Mouse (Mus musculus) spleen, postnatal 36 days (tissue): ENCODE measurements around the gene Itgax.

Source experiments
- DNase-seq, 2 experiments: peaks; one replicate each; pipeline ENCODE4 v3.0.0; 2022; ENCODE audit warnings: low spot score in 2 of 2, mixed read lengths in 1 of 2

Gene Itgax

DNA sequence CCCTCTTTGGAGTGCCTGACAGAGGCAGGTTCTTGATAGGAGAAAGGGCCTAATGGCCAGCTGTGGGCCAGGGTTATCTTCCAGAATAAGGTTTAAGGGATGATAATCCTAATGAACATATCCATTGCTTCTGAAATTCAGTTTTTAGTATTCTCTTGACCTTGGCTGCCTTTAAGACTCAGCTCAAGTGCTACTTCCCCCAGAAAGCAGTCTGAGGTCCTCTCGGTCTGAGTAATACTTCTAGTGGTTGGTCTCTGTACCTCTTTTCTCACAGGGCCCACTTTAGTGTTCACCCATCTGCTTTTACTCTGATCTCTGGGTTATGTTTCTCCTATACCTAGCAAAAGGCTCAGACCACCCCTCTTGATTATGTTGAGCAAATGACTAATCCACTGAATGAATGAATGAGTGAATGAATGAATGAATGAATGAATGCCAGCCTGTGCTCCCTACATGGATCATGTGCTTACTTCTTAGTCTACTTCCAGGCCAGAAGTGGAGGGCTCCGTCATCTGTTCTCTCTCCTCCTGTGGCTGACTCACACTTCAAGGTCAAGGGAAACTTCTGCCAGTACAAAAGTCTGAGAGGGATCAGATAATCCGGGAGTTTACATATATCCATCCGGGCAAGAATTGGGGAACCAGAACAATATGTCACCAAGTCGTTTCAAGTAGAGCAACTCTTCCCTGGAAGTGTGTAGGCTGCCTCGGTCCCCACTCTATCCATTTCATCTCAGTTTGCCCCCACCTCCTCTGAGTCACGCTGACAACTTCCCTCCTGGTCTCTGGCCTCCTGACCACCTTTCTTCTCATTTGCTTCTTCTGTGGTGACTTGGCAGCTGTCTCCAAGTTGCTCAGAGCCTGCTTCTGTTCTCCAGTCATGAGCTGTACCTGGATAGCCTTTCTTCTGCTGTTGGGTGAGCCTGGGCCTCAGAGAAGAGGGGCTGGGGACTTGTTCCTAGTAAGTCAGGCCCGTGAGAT lies at the start of gene Itgax:
Itgax (plus strand) TSS at position 807 of the 980 bp plus-strand sequence.
- DNase-seq: no peak

GRCm38 (mm10) chr7:128080012-128080411 lies 49.3 kb upstream of the Itgax start:
- DNase-seq: no peak

DNA sequence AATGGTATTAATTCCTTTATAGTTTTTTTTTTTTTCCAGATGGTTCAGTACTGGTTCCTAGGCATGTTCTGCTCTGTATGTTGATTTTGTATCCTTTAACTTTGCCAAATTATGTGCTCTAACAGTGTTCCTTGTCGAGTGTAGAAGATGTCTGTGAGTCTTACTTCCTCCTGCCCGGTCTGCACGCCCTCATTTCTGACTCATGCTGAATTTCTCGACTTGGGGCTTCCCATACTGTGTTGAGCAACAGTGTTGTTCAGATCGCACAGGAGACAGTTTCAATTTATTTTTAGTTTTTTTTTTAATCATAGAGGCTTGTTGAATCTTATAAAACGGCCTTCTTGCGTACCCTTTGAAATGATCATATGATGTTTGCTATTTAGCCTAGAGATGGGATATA lies 40.2 kb upstream of the Itgax start:
- peak in 1 of 2 experiments; percentile 32 for DNase-seq

DNA sequence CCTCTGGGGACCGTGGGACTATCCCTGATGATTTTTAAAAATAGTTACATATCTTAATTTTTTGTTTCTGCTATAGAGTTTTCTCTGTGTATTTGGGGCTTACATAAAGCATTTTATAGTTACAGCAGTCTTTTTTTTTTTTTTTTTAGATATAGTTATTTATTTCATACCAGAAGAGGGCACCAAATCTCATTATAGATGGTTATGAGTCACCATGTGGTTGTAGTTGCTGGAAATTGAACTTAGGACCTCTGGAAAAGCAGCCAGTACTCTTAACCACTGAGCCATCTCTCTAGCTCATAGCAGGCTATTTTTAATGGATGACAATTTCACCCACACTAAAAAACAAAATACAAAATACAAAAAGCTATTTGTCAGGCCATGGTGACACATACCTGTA lies 31.2 kb upstream of the Itgax start:
- DNase-seq: no peak

GRCm38 (mm10) chr7:128100742-128101357 lies 28.5 kb upstream of the Itgax start:
- peak; percentile 36 to 40 for DNase-seq

DNA sequence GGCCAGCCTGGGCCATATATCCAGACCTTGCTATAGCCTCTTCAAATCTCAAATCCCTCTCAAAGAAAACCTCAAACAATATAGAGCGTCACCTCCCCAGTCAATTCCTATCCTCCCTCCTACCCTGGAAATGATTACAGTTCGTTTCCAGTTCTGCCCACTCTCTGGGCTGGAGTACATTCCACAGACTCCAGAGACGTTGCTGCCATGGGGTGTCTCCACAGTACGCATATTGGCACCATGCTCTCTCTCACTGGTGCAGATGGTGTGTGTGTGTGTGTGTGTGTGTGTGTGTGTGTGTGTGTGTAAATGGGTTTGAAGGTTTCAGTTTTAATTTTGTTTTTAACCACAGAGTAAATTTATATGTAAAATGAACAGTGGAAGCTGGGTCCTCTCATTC lies 24.1 kb upstream of the Itgax start:
- DNase-seq: peak; percentile 31 to 55

GRCm38 (mm10) chr7:128107462-128107861 lies 21.9 kb upstream of the Itgax start:
- no peak for DNase-seq

DNA sequence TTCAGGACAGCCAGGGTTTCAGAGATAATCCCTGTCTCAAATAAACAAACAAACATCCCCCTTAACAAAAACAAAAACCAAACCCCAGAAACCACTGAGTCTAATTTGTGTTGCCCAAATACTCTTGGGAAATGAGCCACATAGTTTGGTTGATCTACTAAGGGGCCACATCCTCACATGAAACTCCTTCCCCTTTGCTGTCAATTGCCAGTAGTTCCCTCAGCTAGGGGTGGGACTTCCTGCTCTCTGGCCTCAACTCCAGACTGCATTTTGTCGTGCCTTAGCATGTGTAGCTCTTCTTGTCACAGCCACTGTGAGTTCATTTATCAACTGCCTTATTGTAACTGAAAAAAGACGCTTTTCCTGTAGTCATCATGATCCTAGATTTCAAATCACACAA lies 19.0 kb upstream of the Itgax start:
- no peak for DNase-seq

DNA sequence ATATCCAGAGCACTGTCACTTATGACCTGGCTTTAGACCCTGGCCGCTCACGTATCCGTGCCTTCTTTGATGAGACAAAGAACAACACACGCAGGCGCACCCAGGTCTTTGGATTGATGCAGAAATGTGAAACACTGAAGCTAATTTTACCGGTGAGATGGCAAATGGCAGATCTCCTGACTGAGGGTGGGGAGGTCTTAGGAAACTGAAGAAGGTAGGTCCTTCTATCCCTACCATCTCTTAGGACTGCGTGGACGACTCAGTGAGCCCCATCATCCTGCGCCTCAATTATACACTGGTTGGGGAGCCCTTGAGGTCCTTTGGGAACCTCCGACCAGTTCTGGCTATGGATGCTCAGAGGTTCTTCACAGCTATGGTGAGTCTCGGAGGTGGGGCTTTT lies 17.2 kb upstream of the Itgax start:
- DNase-seq: no peak

DNA sequence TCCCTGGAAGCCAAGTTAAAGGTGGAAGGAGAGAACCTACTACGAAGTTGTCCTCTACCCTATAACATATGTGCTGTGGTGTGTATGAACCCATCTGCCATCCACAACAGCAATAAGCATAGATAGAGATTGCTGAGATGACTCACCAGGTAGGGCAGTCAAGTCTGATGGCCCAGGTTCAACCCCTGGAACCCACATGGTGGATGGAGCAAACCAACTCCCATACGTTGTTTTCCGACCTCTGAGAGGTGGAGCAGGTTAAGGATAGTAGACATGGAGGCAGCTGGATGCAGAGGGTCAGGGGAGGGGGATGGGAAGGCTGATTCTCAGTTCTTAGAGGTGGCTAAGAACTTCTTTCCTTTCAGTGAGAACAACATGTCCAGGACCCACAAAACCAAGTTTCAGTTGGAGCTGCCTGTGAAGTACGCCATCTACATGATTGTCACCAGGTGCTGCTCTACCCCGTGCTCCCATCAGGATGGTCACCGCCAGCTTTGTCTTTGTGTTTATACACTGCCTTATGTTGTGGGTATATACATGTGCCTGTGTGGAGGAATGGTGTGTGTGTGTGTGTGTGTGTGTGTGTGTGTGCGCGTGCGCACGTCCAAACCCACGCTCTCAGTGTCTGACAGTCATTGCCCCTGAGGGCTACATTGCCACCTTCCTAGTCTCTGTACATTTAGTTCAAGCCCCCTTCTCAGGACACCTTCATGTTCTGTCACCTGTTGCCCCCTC lies 14.8 kb upstream of the Itgax start:
- DNase-seq: no peak

DNA sequence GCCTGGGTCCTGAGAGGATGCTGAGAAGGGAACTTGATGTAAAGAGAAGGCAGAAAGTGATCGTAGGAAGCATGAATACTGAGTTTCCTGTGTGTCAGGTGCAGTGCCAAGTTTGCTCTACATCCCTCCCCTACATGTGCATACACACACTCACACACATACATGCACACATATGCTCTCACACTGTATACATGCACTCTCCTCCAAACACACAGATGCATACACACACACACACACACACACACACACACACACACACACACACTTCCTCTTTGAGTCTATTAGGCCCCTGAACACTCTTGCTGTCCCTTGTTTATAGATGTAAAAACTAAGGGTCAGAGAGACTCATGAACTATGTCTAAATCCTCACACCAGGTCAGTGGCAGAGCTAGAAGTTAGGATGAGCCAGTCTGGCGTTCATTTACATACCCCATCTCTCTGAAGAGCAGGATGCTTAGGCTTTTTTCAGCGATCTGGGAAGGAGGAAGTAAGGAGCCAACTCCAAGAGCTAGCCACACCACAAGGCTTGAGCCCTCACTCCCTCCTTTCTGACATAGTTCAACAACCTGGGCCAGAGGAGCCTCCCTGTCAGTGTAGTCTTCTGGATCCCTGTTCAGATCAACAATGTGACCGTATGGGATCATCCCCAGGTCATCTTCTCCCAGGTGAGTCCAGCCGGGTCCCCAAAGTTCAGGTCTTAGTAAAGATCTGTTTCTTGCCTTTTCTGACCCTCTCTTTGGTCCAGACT lies 14.0 kb upstream of the Itgax start:
- DNase-seq: no peak

- no peak for DNase-seq
Measured at GRCm38 (mm10) chr7:128116396-128116795, 13.0 kb upstream of the Itgax start.

DNA sequence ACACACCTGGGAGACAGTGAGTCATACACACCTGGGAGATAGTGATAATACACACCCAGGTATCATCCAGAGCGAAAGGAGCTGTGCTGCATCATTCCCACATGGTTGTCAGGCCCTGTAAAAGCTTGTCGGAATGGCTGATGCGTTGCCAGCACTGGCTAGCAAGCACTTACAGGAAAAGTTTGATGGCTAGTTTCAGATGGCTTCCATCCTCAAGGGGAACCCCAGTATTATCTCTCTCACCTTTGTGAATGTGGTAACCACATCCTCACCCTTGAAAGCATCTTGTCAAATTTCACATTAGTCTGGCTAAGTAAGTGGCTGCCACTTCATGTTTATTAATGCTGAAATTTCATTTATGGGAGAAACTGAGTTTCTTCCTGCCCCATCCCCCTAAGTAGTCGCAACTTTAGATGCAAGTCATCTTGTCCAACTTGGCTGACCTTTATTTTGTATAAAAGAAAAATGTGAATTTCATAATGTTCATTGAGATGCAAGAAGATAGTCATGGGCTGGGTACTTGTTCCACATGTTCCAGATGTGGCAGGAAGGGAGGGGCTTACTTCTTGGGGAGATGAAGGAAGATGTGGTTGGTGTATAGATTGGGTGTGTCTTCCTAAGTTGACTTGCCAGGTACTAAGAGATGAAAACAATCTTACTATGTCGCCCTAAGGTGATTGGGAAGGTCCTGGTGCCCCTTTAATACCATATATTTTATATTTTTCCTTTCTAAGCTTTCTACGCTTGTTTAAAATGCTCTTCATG lies 9.4 kb upstream of the Itgax start:
- DNase-seq: no peak

DNA sequence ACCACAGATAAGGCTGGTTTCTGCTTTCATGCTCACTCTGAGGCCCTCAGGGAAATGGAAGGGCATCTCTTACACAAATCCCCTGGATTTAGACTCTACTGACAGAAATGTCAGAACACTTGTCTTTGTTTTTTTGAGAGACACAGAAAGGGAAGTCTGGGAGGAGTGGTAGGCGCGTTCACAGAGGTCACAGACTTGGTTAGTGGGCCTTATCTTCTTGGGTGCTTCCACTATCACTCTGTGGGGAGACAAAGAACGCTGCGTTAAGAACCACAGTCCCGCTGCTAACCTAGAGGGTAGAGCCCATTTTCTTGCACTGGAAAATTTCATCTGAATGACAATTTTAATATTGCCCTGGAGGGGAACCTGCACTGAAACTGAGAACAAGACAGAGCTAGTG lies 2.8 kb downstream of the Itgax start:
- DNase-seq: peak; percentile 47 to 54

GRCm38 (mm10) chr7:128133596-128133995 lies 4.2 kb downstream of the Itgax start:
- DNase-seq: peak; percentile 55 to 66

DNA sequence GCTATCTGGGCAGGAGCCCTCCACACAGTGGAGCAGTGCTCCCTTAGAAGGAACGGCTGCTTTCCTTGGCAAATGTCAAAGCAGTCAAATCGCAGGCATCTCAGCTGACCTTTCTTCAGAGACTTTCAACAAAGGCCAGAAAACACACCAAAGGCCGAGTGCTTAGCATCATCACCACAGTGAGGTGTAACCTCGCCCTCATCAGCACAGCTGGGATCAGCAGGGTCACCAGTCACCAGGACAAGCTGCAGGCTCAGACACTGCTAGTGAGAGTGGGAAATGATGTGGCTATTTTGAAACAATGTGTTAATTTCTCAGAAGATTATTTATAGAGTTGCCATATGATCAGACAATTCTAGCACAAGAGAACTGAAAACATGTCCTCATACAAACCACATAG lies 7.6 kb downstream of the Itgax start:
- no peak for DNase-seq

- DNase-seq: no peak
Measured at GRCm38 (mm10) chr7:128139611-128140010, 10.3 kb downstream of the Itgax start.

- no peak for DNase-seq
Measured at GRCm38 (mm10) chr7:128150970-128151369, 21.6 kb downstream of the Itgax start.

- no peak for DNase-seq
Measured at GRCm38 (mm10) chr7:128154076-128154475, 24.7 kb downstream of the Itgax start, which contains the start of gene Itgad. TSS of gene Itgad (plus strand) at chr7:128154376.

DNA sequence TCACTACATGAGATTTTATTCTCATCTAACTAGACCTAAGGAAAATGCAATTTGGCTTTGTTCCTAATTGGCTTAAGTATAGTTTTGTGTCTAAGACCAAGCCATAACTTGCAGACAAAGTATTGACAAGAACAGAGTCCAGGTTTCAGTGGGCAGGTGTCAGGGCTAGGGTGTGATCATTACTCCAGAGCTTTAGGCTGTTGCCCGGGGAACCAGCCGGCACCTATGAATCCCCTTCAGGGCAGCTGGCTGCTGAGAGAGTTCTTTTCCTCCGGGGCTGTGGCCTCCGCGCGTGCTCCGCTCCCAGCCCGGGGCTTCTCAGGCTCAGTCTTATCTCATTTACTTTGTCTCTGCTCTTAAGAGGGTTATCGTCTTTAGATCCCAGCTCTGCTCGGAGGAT lies 25.6 kb downstream of the Itgax start:
- no peak for DNase-seq
